Mouse (Mus musculus) forelimb bud, embryonic 11.5 days (tissue): ENCODE results near the gene Gm14444.
"Not testable (repeated sequence)": the region's sequence is repeated elsewhere in the genome, so short reads cannot be mapped to it uniquely, and the experiment has no call there.

Source experiments
- DNase-seq: peaks from one replicate; pipeline ENCODE4 v3.0.0-alpha.2; 2012; ENCODE audit warnings: low read depth, low spot score

Gm14444 gene

GRCm38 (mm10) chr2:175010022-175010421, at the start of gene Gm14444:
TSS of gene Gm14444 (plus strand) at chr2:175010241.
- not testable (repeated sequence) for DNase-seq

DNA sequence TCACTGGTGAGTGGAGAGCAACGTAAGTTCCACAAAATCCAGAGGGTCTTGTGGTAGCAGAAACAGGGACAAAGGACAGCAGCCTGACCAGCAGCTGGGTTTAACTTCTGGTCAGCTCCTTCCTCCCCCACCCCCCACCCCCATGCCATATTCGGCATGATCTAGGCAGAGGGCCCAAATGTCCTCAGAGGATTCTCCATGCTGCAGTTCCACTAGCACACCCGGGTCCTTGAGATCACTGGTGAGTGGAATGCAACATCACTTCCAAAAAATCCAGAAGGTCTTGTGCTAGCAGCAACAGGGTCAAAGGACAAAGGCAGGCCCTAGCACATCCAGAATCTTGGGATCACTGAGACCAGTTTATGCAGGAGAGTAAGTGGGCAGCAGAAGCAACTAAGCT, 44.6 kb upstream of the Gm14444 start:
- not testable (repeated sequence) for DNase-seq

GRCm38 (mm10) chr2:175044268-175044667, 34.2 kb downstream of the Gm14444 start:
- DNase-seq = not testable (repeated sequence)

DNA sequence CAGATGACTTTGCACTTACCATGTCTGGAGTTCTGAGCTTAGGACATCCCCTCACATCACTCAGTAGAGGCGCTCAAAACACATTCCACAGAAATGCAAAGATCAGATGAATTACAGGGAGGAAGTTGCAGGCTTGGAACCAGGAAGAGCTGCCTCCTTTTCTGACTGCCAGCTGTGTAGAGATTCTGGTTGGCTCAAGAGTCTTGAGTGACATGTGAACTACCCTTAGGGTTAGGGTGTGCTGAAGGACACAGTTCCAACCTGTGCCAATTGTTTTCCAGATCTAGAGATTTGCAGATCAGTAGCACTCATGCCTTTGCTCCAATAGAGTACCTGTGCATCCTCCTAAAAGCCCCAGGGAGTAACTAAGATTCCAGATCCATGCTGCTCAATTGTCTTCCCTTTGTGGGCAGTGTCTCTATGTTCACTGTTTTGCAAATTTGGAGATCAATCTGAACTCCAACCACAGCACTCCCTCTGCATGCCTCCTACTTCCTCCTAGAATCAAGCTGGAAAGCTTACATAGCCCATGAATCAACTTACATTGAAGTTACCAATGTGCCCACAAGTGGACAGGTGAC, 57.7 kb downstream of the Gm14444 start, which contains the start of gene Gm14393:
Gm14393 (minus strand) TSS at position 101 of the 581 bp plus-strand sequence.
- not testable (repeated sequence) for DNase-seq
